Mouse (Mus musculus): ENCODE data around the gene Jak3. TPM values are rescaled to one million over a fixed set of nuclear protein-coding genes. Genes with fewer than 3 reads are reported as not detected.
A peak's percentile ranks its signal among the peaks of the same experiment; 100 is the strongest.
"Not testable (repeated sequence)": the region's sequence is repeated elsewhere in the genome, so short reads cannot be mapped to it uniquely, and the experiment has no call there.

The Jak3 gene
- polyA plus RNA-seq, 1 experiment from 2014 or later, result 3.8 TPM

DNA sequence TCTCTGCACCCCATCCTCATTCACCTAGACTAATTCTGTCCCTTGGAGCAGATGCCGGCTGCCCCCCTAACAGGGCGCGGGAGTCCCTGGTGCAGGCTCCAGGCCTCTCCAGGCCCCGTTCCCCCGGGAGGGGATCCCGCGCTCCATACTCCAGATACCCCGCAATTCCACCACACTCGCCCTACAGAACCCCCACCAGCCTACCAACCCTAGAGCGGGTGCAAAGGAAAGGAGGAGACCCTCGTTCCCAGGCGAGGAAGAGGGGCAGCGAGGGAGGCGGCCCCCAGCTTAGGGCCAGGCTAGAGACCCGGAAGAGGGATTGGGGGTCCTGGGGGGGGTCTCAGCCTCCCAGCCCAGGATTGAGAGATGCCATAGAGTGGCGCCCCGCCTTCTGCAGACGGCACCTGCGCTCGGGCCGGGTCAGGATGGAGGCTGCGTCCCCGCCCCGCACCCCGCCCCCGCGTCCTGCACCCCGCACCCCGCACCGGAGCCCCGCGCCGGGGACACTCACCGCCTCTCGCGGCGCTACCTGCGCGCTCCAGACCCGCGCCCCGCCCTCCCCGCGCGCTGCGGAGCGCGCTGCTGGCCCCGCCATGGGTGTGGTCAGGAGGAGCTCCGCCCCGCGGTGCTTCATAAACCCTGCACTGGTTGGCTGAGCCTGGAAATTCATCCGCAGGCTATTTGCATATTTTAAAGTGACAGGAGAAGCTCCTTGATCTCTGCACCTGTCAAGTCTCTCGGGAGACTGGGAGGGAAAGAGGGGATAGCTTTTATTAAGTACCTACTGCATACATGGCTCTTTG lies 49.2 kb downstream of the Jak3 start, which contains the start of gene Fcho1:
Gene Fcho1, minus strand, starts transcription at position 595 of the 803 bp plus-strand sequence.
- Histone ChIP-seq H3K9ac (replicated peaks) (peak within 1 kb of the TSS; percentile 60), H3K27ac (no peak within 1 kb of the TSS), H3K9me3 (no peaks in the 10 kb centered on the region), H3K4me3 (replicated peaks) (peak within 1 kb of the TSS; percentile 60), H3K27me3 (peaks cover 74% of the 10 kb centered on the region), H3K36me3 (no peaks in the 10 kb centered on the region), H3K4me1 (replicated peaks) (peaks cover 15% of the 10 kb centered on the region), H3K4me2 (peak within 1 kb of the TSS; percentile 83)
- WGBS, result under 1% methylated on average over 54 of the region's 54 CpGs
- ATAC-seq (ENCODE audit: insufficient number of reproducible peaks, insufficient read depth, low FRiP score, low TSS enrichment, low read depth), result peak; percentile 49; the same call in 1 of the 2 replicates

DNA sequence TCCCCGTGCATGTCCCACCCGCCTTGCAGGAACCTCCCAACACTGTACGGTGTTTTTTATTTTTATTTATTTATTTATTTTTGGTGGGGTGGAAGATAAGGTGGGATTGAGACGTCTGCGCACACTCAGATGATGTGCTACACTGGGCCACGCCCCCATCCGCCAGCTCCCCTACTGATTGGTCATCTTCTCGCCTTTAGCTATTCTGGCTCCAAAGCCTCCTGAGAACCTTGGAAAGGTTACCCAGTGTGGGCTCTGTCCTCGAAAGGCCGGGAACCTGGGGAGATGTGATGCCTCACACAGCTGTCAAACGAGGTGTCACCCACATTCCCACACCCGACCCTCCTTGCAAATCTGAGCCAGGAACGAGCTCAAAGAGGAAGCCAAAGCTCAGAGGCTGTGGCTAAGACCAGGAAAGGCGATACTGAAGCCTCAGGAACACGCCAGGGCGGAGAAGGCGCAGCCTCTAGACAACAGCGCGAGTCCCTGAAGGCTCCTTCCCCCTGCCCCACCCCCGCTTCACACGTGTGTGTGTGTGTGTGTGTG lies 52.2 kb downstream of the Jak3 start:
- Histone ChIP-seq H3K9me3 (no peaks in the 10 kb centered on the region), H3K27me3 (peaks cover 72% of the 10 kb centered on the region), H3K27ac (no peak overlapping the region), H3K4me3 (replicated peaks) (peak overlapping the region; percentile 26), H3K4me2 (peak overlapping the region; percentile 60), H3K36me3 (no peaks in the 10 kb centered on the region), H3K9ac (replicated peaks) (peak overlapping the region; percentile 42; the same call in 1 of the 2 replicates), H3K4me1 (replicated peaks) (peaks cover 12% of the 10 kb centered on the region; the same call in 1 of the 2 replicates)
- 6% methylated on average over 20 of the region's 21 CpGs for WGBS
- no peak for ATAC-seq (ENCODE audit: insufficient number of reproducible peaks, insufficient read depth, low FRiP score, low TSS enrichment, low read depth)

DNA sequence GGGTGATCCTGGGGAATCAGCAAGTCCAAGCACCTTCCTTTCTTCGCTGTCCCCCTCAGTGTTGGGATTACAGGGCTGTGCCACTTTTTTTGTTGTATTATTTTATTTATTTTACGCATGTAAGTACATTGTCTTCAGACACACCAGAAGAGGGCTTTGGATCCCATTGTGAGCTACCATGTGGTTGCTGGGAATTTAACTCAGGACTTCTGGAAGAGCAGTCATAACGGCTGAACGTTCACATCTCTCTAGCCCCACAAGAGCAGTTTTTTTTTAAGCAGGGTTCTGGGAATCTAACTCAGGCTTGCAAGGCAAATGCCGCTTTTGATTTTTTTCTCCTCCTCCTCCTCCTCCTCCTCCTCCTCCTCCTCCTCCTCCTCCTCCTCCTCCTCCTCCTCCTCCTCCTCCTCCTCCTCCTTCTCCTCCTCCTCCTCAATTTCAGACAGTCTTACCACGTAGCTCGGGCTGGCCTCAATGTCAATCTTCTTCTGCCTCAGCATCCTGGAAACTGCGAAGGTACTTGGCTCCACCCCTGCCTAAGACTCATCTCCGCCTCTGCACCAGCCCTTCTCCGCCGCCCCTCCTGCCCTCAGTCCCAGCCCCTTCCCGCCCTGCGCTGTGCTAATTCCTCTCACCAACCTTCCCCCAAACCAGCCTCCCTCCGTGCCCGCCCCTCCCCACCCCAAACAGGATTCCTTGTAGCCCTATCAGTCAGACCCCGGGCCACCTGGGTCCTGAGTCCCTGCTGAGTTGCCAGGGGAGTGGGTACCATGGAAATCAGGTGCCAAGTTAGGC lies 52.9 kb downstream of the Jak3 start:
- no peak overlapping the region for H3K27ac ChIP-seq
- H3K27me3 ChIP-seq, result peaks cover 66% of the 10 kb centered on the region
- H3K36me3 ChIP-seq, result no peaks in the 10 kb centered on the region
- H3K9ac ChIP-seq (replicated peaks), result peak overlapping the region; percentile 42; the same call in 1 of the 2 replicates
- peak overlapping the region; percentile 60 for H3K4me2 ChIP-seq
- no peak for ATAC-seq (ENCODE audit: insufficient number of reproducible peaks, insufficient read depth, low FRiP score, low TSS enrichment, low read depth)
- peak overlapping the region; percentile 26 for H3K4me3 ChIP-seq (replicated peaks)
- peaks cover 12% of the 10 kb centered on the region; the same call in 1 of the 2 replicates for H3K4me1 ChIP-seq (replicated peaks)
- 5% methylated on average over 16 of the region's 16 CpGs for WGBS
- no peaks in the 10 kb centered on the region for H3K9me3 ChIP-seq

DNA sequence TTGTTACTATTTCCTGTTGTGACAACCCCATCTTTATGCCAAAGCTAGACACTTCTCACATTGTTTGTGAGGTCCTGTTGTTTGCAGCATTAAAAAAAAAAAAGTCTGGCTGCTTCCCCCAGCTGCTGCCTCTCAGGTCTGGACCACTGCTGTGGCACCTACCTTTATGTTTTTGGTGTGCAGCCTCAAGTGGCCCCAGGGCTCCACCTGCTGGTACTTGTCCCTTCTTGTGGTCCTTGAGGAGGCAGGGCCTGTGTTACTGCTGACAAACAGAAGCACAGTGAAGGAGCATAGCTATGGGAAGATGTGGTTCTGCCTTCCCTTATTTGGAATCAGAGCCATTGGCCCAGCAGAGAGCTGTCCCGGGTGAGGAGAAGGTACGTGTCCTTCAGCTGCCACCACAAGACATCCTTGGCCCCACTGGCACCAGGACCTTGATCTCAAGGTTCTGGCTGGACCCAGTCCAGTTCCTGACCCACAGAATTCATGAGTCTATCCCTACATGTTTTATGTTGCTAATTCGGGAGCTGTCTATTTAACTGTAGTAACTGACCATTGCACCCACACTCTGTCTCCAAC lies 55.6 kb downstream of the Jak3 start:
- Histone ChIP-seq H3K9ac (replicated peaks) (no peak overlapping the region), H3K4me3 (replicated peaks) (no peak overlapping the region), H3K27me3 (peaks cover 39% of the 10 kb centered on the region), H3K9me3 (no peaks in the 10 kb centered on the region), H3K27ac (no peak overlapping the region), H3K4me2 (no peak overlapping the region), H3K36me3 (no peaks in the 10 kb centered on the region), H3K4me1 (replicated peaks) (peaks cover 5% of the 10 kb centered on the region; the same call in 1 of the 2 replicates)
- no peak for ATAC-seq (ENCODE audit: insufficient number of reproducible peaks, insufficient read depth, low FRiP score, low TSS enrichment, low read depth)
- 60% methylated on average over 3 of the region's 3 CpGs for WGBS

- ATAC-seq (ENCODE audit: insufficient number of reproducible peaks, insufficient read depth, low FRiP score, low TSS enrichment, low read depth); H3K4me3 ChIP-seq (replicated peaks); H3K27ac ChIP-seq; H3K9me3 ChIP-seq; H3K36me3 ChIP-seq; H3K9ac ChIP-seq (replicated peaks); H3K4me1 ChIP-seq (replicated peaks); H3K4me2 ChIP-seq: not testable (repeated sequence)
- peaks cover 14% of the 10 kb centered on the region for H3K27me3 ChIP-seq
Measured at GRCm38 (mm10) chr8:71738316-71738715, 62.2 kb downstream of the Jak3 start.

Small RNAs within 50 kb of the gene (microRNA-seq; reads per million reads assigned to microRNA genes)
- gene Mir6769b, result not detected

Other genes starting within 250 kb of the Jak3 start
- 78.2 and 82.8 TPM in 2 replicates for gene Abhd8, start 212.6 kb upstream of the Jak3 start, polyA plus RNA-seq (2016; fragmentation: Nextera tagmentation; extraction: Ambion mirVana)
- 180 and 203 TPM in 2 replicates for gene Mrpl34, start 211.3 kb upstream of the Jak3 start, polyA plus RNA-seq (2016; fragmentation: Nextera tagmentation; extraction: Ambion mirVana)
- 99.8 and 106 TPM in 2 replicates for gene Dda1, start 207.1 kb upstream of the Jak3 start, polyA plus RNA-seq (2016; fragmentation: Nextera tagmentation; extraction: Ambion mirVana)
- gene Ano8, start 190.3 kb upstream of the Jak3 start, polyA plus RNA-seq (2016; fragmentation: Nextera tagmentation; extraction: Ambion mirVana), result 6.8 and 6.9 TPM in 2 replicates
- gene Gtpbp3, start 188.2 kb upstream of the Jak3 start, polyA plus RNA-seq (2016; fragmentation: Nextera tagmentation; extraction: Ambion mirVana), result 22.1 and 23.2 TPM in 2 replicates
- 59.2 and 62.5 TPM in 2 replicates for gene Plvap, start 164.5 kb upstream of the Jak3 start, polyA plus RNA-seq (2016; fragmentation: Nextera tagmentation; extraction: Ambion mirVana)
- gene Ccdc194, start 150.6 kb upstream of the Jak3 start, polyA plus RNA-seq (2016; fragmentation: Nextera tagmentation; extraction: Ambion mirVana), result 0.25 and 0.49 TPM in 2 replicates
- gene Bst2, start 138.8 kb upstream of the Jak3 start, polyA plus RNA-seq (2016; fragmentation: Nextera tagmentation; extraction: Ambion mirVana), result 8.1 and 11.3 TPM in 2 replicates
- gene Mvb12a, start 133.4 kb upstream of the Jak3 start, polyA plus RNA-seq (2016; fragmentation: Nextera tagmentation; extraction: Ambion mirVana), result 64.3 and 69.1 TPM in 2 replicates
- gene Tmem221, start 117.4 kb upstream of the Jak3 start, polyA plus RNA-seq (2016; fragmentation: Nextera tagmentation; extraction: Ambion mirVana), result 0.13 and 0.26 TPM in 2 replicates
- gene Nxnl1, start 109.7 kb upstream of the Jak3 start, polyA plus RNA-seq (2016; fragmentation: Nextera tagmentation; extraction: Ambion mirVana), result not detected in 2 replicates
- 45.5 and 50.0 TPM in 2 replicates for gene Slc27a1, start 107.4 kb upstream of the Jak3 start, polyA plus RNA-seq (2016; fragmentation: Nextera tagmentation; extraction: Ambion mirVana)
- 228 and 243 TPM in 2 replicates for gene Pgls, start 84.1 kb upstream of the Jak3 start, polyA plus RNA-seq (2016; fragmentation: Nextera tagmentation; extraction: Ambion mirVana)
- gene Fam129c, start 78.6 kb upstream of the Jak3 start, polyA plus RNA-seq (2016; fragmentation: Nextera tagmentation; extraction: Ambion mirVana), result 4.6 and 6.6 TPM in 2 replicates
- gene Colgalt1, start 65.3 kb upstream of the Jak3 start, polyA plus RNA-seq (2016; fragmentation: Nextera tagmentation; extraction: Ambion mirVana), result 61.4 and 65.9 TPM in 2 replicates
- 0.60 and 0.86 TPM in 2 replicates for gene Unc13a, start 4.5 kb upstream of the Jak3 start, polyA plus RNA-seq (2016; fragmentation: Nextera tagmentation; extraction: Ambion mirVana)
- 0.54 and 0.64 TPM in 2 replicates for gene Insl3, start 12.9 kb downstream of the Jak3 start, polyA plus RNA-seq (2016; fragmentation: Nextera tagmentation; extraction: Ambion mirVana)
- 0.70 and 1.1 TPM in 2 replicates for gene B3gnt3, start 25.5 kb downstream of the Jak3 start, polyA plus RNA-seq (2016; fragmentation: Nextera tagmentation; extraction: Ambion mirVana)
- gene Fcho1, start 49.4 kb downstream of the Jak3 start, polyA plus RNA-seq (2016; fragmentation: Nextera tagmentation; extraction: Ambion mirVana), result 5.5 and 6.0 TPM in 2 replicates
- 5.6 and 6.0 TPM in 2 replicates for gene Zfp709, start 205.7 kb downstream of the Jak3 start, polyA plus RNA-seq (2016; fragmentation: Nextera tagmentation; extraction: Ambion mirVana)
- gene Zfp882, start 232.3 kb downstream of the Jak3 start, polyA plus RNA-seq (2016; fragmentation: Nextera tagmentation; extraction: Ambion mirVana), result 10.0 and 10.2 TPM in 2 replicates
- 30.9 and 32.8 TPM in 2 replicates for gene Zfp617, start 232.3 kb downstream of the Jak3 start, polyA plus RNA-seq (2016; fragmentation: Nextera tagmentation; extraction: Ambion mirVana)

Measured in limb, embryonic 12.5 days (tissue).